Mouse (Mus musculus) midbrain, embryonic 13.5 days (tissue): ENCODE data around the gene Azi2. TPM values are rescaled to one million over a fixed set of nuclear protein-coding genes. Genes with fewer than 3 reads are reported as not detected.

ENCODE experiments used
- ATAC-seq: fragments of 200-750 bp; cut with Nextera tagmentation; 2 replicates; pipeline ENCODE4 v1.8.0; 2017; ENCODE audit warnings: mild to moderate bottlenecking, moderate TSS enrichment, moderate library complexity
- H3K27ac ChIP-seq: fragments of 300-500 bp; sonication (generic); 2 replicates; pipeline ENCODE4 v1.5.1; 2015; ENCODE audit warnings: inconsistent platforms, mild to moderate bottlenecking, moderate library complexity
- H3K27me3 ChIP-seq: fragments of 300-500 bp; sonication (generic); 2 replicates; pipeline ENCODE4 v1.6.1; 2015; ENCODE audit warnings: mild to moderate bottlenecking, inconsistent platforms
- H3K36me3 ChIP-seq: fragments of 300-500 bp; sonication (generic); 2 replicates; pipeline ENCODE4 v1.6.1; 2015; ENCODE audit warnings: mild to moderate bottlenecking, inconsistent platforms
- H3K4me1 ChIP-seq: fragments of 300-500 bp; sonication (generic); replicated peaks from 2 replicates; pipeline ENCODE4 v1.6.1; 2015; ENCODE audit warnings: inconsistent platforms
- H3K4me2 ChIP-seq: fragments of 300-500 bp; sonication (generic); replicated peaks from 2 replicates; pipeline ENCODE4 v1.6.1; 2015; ENCODE audit warnings: moderate library complexity, mild to moderate bottlenecking, inconsistent platforms
- H3K4me3 ChIP-seq: fragments of 300-500 bp; sonication (generic); replicated peaks from 2 replicates; pipeline ENCODE4 v1.5.1; 2015; ENCODE audit warnings: mild to moderate bottlenecking, inconsistent platforms
- H3K9ac ChIP-seq: fragments of 300-500 bp; sonication (generic); replicated peaks from 2 replicates; pipeline ENCODE4 v1.6.1; 2015; ENCODE audit warnings: mild to moderate bottlenecking, inconsistent platforms
- H3K9me3 ChIP-seq: fragments of 300-500 bp; sonication (generic); 2 replicates; pipeline ENCODE4 v1.6.1; 2016; ENCODE audit warnings: mild to moderate bottlenecking, inconsistent platforms
- WGBS: fragments of 180-500 bp; shearing (Covaris S2); methylation state at CpG from one replicate; pipeline ENCODE4 v1.1.7; 2015; 5-methylcytosine and 5-hydroxymethylcytosine counted together
- microRNA-seq: library from miRNA; unstranded; fragments of <30 nt; microRNA quantifications from one replicate; pipeline ENCODE4, GENCODE M21; 2016
- polyA plus RNA-seq: library from polyadenylated mRNA; unstranded; fragments of >200 nt; fragmentation: Nextera tagmentation; extraction: Ambion mirVana; gene quantifications from 2 replicates; pipeline ENCODE4 v1.2.1, GENCODE M21; 2015

The Azi2 gene
- polyA plus RNA-seq, 1 experiment from 2014 or later: 78.1 TPM

DNA sequence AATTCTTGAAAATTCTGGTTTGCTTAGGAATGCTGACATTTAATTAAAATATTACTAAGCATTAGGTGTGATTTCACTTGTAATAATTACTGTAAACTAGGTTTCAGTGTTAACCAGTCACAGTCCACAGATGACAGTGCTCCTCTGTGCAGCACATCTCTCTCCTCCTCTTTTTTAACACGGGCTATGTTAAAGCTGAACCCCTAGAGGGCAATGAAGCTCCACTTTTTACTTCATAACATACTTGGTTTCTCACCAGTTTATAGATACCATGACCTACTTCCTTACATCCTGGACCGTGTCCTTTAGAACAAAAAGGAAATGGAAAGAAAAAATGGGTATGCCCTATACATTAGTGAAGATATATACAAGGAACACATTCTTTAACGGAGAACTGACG is 59.1 kb downstream of the Azi2 start:
- peak; percentile 78 for ATAC-seq
- H3K9ac ChIP-seq: no peak overlapping the region

DNA sequence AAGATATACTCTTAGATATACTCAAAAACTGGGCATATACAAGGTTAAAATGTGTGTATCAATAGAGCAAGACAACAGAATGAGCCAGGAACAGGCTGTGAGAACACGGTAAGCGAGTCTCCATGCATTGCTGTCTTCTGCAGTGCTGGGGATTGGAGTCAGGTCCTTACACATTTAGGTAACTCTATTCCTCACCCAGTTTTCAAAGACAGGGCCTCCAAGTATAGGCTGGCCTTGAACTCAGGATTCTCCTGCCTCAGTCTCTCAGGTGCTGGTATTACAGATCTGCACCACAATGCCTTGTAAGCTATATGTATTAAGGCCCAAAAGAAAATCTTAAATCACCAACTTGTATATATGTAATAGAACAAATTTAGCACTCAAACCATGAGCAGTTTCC is 60.2 kb downstream of the Azi2 start:
- H3K4me2 ChIP-seq: no peak overlapping the region
- no peak overlapping the region for H3K9ac ChIP-seq
- no peak for ATAC-seq
- no peaks in the 10 kb centered on the region for H3K36me3 ChIP-seq
- WGBS: 96% methylated on average over 2 of the region's 2 CpGs
- no peaks in the 10 kb centered on the region for H3K9me3 ChIP-seq
- no peak overlapping the region for H3K27ac ChIP-seq
- H3K4me3 ChIP-seq: no peak overlapping the region
- peaks cover 8% of the 10 kb centered on the region for H3K4me1 ChIP-seq
- no peaks in the 10 kb centered on the region for H3K27me3 ChIP-seq

More for the DNA sequence above, 59.1 kb downstream of the Azi2 start:
- Histone ChIP-seq H3K4me2 (no peak overlapping the region), H3K9me3 (no peaks in the 10 kb centered on the region), H3K4me3 (no peak overlapping the region), H3K36me3 (no peaks in the 10 kb centered on the region), H3K4me1 (peaks cover 8% of the 10 kb centered on the region), H3K27ac (no peak overlapping the region), H3K27me3 (no peaks in the 10 kb centered on the region)
- WGBS: 69% methylated on average over 4 of the region's 4 CpGs

DNA sequence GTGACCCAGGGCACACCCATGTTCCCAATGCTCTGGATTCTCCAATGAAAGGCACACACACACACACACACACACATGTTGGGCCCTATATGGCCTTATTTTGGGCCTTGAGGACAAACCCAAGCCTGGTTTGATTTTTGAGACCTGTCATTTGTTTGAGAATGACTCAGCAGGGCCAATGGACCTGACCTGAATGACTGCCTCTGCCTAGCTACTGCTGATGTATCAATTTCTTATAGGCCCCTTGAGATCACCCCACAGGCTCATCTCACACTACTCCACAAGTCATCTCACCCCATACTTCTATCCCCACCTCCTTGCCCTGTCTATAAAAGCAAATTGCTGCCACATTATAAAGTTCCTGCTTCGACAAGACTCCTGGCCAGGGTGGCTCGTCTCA is 61.5 kb downstream of the Azi2 start:
- Histone ChIP-seq H3K9ac (no peak overlapping the region), H3K4me3 (no peak overlapping the region), H3K4me1 (peaks cover 6% of the 10 kb centered on the region), H3K27ac (no peak overlapping the region), H3K27me3 (no peaks in the 10 kb centered on the region), H3K9me3 (no peaks in the 10 kb centered on the region), H3K36me3 (no peaks in the 10 kb centered on the region), H3K4me2 (no peak overlapping the region)
- WGBS: 98% methylated on average over 2 of the region's 2 CpGs
- no peak for ATAC-seq

DNA sequence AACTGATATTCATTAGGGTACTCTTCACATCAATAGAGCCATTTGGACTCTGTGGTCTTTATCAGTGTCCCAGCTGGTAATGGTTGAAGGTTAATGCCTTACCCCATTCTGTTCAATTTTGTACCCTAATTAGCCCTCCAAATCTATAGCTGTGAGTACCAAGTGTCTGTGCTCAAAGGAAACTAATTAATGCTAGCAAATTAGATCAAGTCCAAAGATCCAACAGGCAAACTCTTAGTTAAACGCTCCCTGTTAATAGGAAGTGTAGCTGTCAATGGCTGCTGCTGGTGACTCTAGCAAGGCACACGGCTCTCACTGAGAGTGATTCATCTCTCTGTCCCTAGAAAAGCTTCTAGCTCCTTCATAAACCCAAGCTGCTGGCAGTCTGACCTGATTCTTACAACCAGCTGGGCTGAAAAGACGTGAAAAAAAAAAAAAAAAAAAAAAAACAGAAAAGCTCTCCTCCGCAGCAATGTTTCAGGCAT is 68.3 kb downstream of the Azi2 start:
- Histone ChIP-seq H3K27ac (peak overlapping the region; percentile 22; the same call in 1 of the 2 replicates), H3K36me3 (no peaks in the 10 kb centered on the region), H3K4me3 (no peak overlapping the region), H3K4me1 (peaks cover 16% of the 10 kb centered on the region), H3K9me3 (no peaks in the 10 kb centered on the region), H3K9ac (no peak overlapping the region), H3K27me3 (no peaks in the 10 kb centered on the region), H3K4me2 (no peak overlapping the region)
- peak; percentile 53; the same call in 1 of the 2 replicates for ATAC-seq
- 31% methylated on average over 4 of the region's 4 CpGs for WGBS

DNA sequence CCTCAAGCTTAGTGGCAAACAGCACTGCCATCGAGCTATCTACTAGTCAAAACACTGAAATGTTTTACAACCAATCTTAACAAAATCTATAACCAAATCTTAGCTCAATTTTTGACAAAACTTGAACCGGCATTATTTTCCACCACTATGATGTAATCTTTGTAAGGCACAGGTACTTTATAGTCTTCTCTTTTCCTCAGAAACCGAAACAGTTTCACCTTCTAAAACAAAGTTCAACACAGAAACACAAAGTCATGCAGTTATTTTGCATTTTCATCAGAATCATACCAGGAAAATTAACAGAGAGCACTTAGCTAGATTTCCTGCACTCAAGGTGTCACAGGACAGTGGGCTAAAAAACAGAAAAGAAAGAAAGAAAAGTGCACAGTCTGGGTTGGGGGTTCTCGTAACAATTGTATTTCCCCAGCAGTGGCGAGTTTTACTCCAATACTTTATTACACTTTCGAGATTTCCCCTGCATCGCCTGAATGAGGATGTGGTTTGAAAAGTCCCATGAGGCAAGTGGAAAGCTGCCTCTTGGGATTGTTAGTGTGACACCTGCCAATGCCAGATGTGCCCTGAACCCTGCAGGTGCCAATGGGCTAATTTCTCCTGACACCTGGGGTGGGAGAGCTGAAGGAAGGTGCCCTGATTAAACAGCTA is 69.5 kb downstream of the Azi2 start:
- Histone ChIP-seq H3K9me3 (no peaks in the 10 kb centered on the region), H3K4me3 (no peak overlapping the region), H3K27ac (no peak overlapping the region), H3K36me3 (no peaks in the 10 kb centered on the region), H3K27me3 (no peaks in the 10 kb centered on the region), H3K4me1 (peaks cover 16% of the 10 kb centered on the region), H3K4me2 (no peak overlapping the region), H3K9ac (no peak overlapping the region)
- ATAC-seq: no peak
- 84% methylated on average over 7 of the region's 7 CpGs for WGBS

DNA sequence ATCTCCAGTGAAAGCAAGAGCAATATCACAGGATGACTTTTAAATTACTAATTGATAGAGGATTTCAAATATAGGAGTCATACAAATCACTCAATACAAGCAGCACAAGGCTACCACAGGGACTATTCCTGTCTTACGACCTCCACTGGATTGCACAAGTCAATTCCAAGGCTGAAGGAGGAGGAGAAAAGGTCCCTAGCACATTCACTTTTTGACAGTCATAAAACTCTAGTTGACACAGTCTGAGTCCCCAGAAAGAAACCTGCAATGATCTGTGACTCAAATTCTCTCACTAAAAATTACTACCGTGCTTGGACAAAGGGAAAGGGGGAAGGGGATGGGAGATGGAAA is 70.0 kb downstream of the Azi2 start:
- Histone ChIP-seq H3K9me3 (no peaks in the 10 kb centered on the region), H3K27me3 (no peaks in the 10 kb centered on the region), H3K27ac (no peak overlapping the region)

More for the DNA sequence above, 70.0 kb downstream of the Azi2 start:
- Histone ChIP-seq H3K9ac (no peak overlapping the region), H3K4me3 (no peak overlapping the region), H3K4me2 (no peak overlapping the region), H3K4me1 (peaks cover 16% of the 10 kb centered on the region), H3K36me3 (no peaks in the 10 kb centered on the region)
- ATAC-seq: no peak
- 75% methylated on average over 2 of the region's 2 CpGs for WGBS

Small RNA genes within 50 kb of the gene (microRNA-seq; reads per million reads assigned to microRNA genes)
- gene Gm22008: not detected

Other genes with a start within 250 kb of the Azi2 start
- 45.9 and 48.5 TPM in 2 replicates for gene Cmc1, start 109.7 kb downstream of the Azi2 start, polyA plus RNA-seq